Mouse (Mus musculus) midbrain, embryonic 15.5 days (tissue): ENCODE results near the gene Srrt. TPM values are rescaled to one million over a fixed set of nuclear protein-coding genes. Genes with fewer than 3 reads are reported as not detected.
A peak's percentile ranks its signal among the peaks of the same experiment; 100 is the strongest.

ENCODE experiments used
- ATAC-seq: fragments of 200-750 bp; cut with Nextera tagmentation; replicated peaks from 2 replicates; pipeline ENCODE4 v1.8.0; 2017; ENCODE audit warnings: moderate TSS enrichment
- H3K27ac ChIP-seq: fragments of 300-500 bp; sonication (generic); 2 replicates; pipeline ENCODE4 v1.5.1; 2015; ENCODE audit warnings: mild to moderate bottlenecking, inconsistent platforms
- H3K27me3 ChIP-seq: fragments of 300-500 bp; sonication (generic); replicated peaks from 2 replicates; pipeline ENCODE4 v1.6.1; 2015; ENCODE audit warnings: inconsistent platforms
- H3K36me3 ChIP-seq: fragments of 300-500 bp; sonication (generic); replicated peaks from 2 replicates; pipeline ENCODE4 v1.6.1; 2015; ENCODE audit warnings: inconsistent platforms
- H3K4me1 ChIP-seq: fragments of 300-500 bp; sonication (generic); 2 replicates; pipeline ENCODE4 v1.6.1; 2015; ENCODE audit warnings: inconsistent platforms
- H3K4me2 ChIP-seq: fragments of 300-500 bp; sonication (generic); 2 replicates; pipeline ENCODE4 v1.6.1; 2015; ENCODE audit warnings: inconsistent platforms, mild to moderate bottlenecking, moderate library complexity
- H3K4me3 ChIP-seq: fragments of 300-500 bp; sonication (generic); 2 replicates; pipeline ENCODE4 v1.5.1; 2015; ENCODE audit warnings: mild to moderate bottlenecking, inconsistent platforms
- H3K9ac ChIP-seq: fragments of 300-500 bp; sonication (generic); 2 replicates; pipeline ENCODE4 v1.6.1; 2015; ENCODE audit warnings: mild to moderate bottlenecking, inconsistent platforms
- H3K9me3 ChIP-seq: fragments of 300-500 bp; sonication (generic); 2 replicates; pipeline ENCODE4 v1.6.1; 2016; ENCODE audit warnings: inconsistent platforms
- WGBS: fragments of 180-500 bp; shearing (Covaris S2); methylation state at CpG from one replicate; pipeline ENCODE4 v1.1.7; 2015; ENCODE audit warnings: mixed read lengths; 5-methylcytosine and 5-hydroxymethylcytosine counted together
- polyA plus RNA-seq: library from polyadenylated mRNA; unstranded; fragments of >200 nt; fragmentation: Nextera tagmentation; extraction: Ambion mirVana; gene quantifications from 2 replicates; pipeline ENCODE4 v1.2.1, GENCODE M21; 2015

Gene Srrt
- polyA plus RNA-seq, 1 experiment from 2014 or later: 106 TPM

GRCm38 (mm10) chr5:137346388-137346787, 38.9 kb upstream of the Srrt start:
- Histone ChIP-seq H3K27me3 (peaks cover 16% of the 10 kb centered on the region; the same call in 1 of the 2 replicates), H3K4me3 (no peak overlapping the region), H3K4me1 (peaks cover 27% of the 10 kb centered on the region), H3K36me3 (no peaks in the 10 kb centered on the region), H3K9me3 (no peaks in the 10 kb centered on the region), H3K4me2 (no peak overlapping the region), H3K27ac (no peak overlapping the region), H3K9ac (no peak overlapping the region)
- ATAC-seq: no peak
- WGBS: 83% methylated on average over 1 of the region's 1 CpGs

GRCm38 (mm10) chr5:137345821-137346220, 38.3 kb upstream of the Srrt start:
- H3K4me1 ChIP-seq: peaks cover 25% of the 10 kb centered on the region
- 20% methylated on average over 9 of the region's 9 CpGs for WGBS
- no peak for ATAC-seq
- H3K4me3 ChIP-seq: no peak overlapping the region
- H3K9ac ChIP-seq: no peak overlapping the region
- H3K27ac ChIP-seq: no peak overlapping the region
- no peaks in the 10 kb centered on the region for H3K9me3 ChIP-seq
- H3K27me3 ChIP-seq: peaks cover 16% of the 10 kb centered on the region; the same call in 1 of the 2 replicates
- H3K36me3 ChIP-seq: no peaks in the 10 kb centered on the region
- no peak overlapping the region for H3K4me2 ChIP-seq

- H3K9ac ChIP-seq: no peak overlapping the region
- H3K4me1 ChIP-seq: peaks cover 19% of the 10 kb centered on the region
- H3K9me3 ChIP-seq: no peaks in the 10 kb centered on the region
- no peak for ATAC-seq
- no peak overlapping the region for H3K27ac ChIP-seq
- H3K4me3 ChIP-seq: no peak overlapping the region
- H3K4me2 ChIP-seq: no peak overlapping the region
- no peaks in the 10 kb centered on the region for H3K36me3 ChIP-seq
- 0 out of 2 replicates have a peak, but pooled peaks cover 5% of the 10 kb centered on the region for H3K27me3 ChIP-seq
These were observed 36.4 kb upstream of the Srrt start for GRCm38 (mm10) chr5:137343869-137344268.

- H3K4me2 ChIP-seq: no peak overlapping the region
- H3K9me3 ChIP-seq: no peaks in the 10 kb centered on the region
- ATAC-seq: no peak
- H3K27ac ChIP-seq: no peak overlapping the region
- no peaks in the 10 kb centered on the region for H3K36me3 ChIP-seq
- 0 out of 2 replicates have a peak, but pooled peaks cover 2% of the 10 kb centered on the region for H3K27me3 ChIP-seq
- H3K4me3 ChIP-seq: no peak overlapping the region
- no peak overlapping the region for H3K9ac ChIP-seq
- peaks cover 18% of the 10 kb centered on the region for H3K4me1 ChIP-seq
- 95% methylated on average over 5 of the region's 5 CpGs for WGBS
These were observed 35.9 kb upstream of the Srrt start for GRCm38 (mm10) chr5:137343412-137343811.

GRCm38 (mm10) chr5:137342407-137343012, 35.0 kb upstream of the Srrt start:
- H3K4me3 ChIP-seq: no peak overlapping the region
- ATAC-seq: no peak
- no peak overlapping the region for H3K27ac ChIP-seq
- 80% methylated on average over 7 of the region's 7 CpGs for WGBS
- no peaks in the 10 kb centered on the region for H3K9me3 ChIP-seq
- no peak overlapping the region for H3K4me2 ChIP-seq
- H3K36me3 ChIP-seq: no peaks in the 10 kb centered on the region
- H3K4me1 ChIP-seq: peaks cover 19% of the 10 kb centered on the region
- H3K9ac ChIP-seq: no peak overlapping the region
- H3K27me3 ChIP-seq: no peaks in the 10 kb centered on the region

GRCm38 (mm10) chr5:137340222-137340621, 32.7 kb upstream of the Srrt start:
- 81% methylated on average over 6 of the region's 6 CpGs for WGBS
- H3K4me3 ChIP-seq: 0 out of 2 replicates have a peak overlapping the region, but pooled peaks have one; percentile 45
- H3K4me2 ChIP-seq: peak overlapping the region; percentile 85
- H3K27ac ChIP-seq: peak overlapping the region; percentile 82
- no peaks in the 10 kb centered on the region for H3K9me3 ChIP-seq
- no peak for ATAC-seq
- no peaks in the 10 kb centered on the region for H3K36me3 ChIP-seq
- H3K4me1 ChIP-seq: peaks cover 20% of the 10 kb centered on the region
- H3K9ac ChIP-seq: 0 out of 2 replicates have a peak overlapping the region, but pooled peaks have one; percentile 53
- H3K27me3 ChIP-seq: no peaks in the 10 kb centered on the region

- Histone ChIP-seq H3K4me3 (peak overlapping the region; percentile 45), H3K36me3 (no peaks in the 10 kb centered on the region), H3K4me2 (peak overlapping the region; percentile 85), H3K9ac (peak overlapping the region; percentile 53), H3K27me3 (no peaks in the 10 kb centered on the region), H3K9me3 (no peaks in the 10 kb centered on the region), H3K4me1 (peaks cover 20% of the 10 kb centered on the region), H3K27ac (peak overlapping the region; percentile 82)
- peak; percentile 60 for ATAC-seq
- WGBS: 8% methylated on average over 22 of the region's 22 CpGs
These were observed 32.0 kb upstream of the Srrt start for GRCm38 (mm10) chr5:137339290-137339979.

- no peaks in the 10 kb centered on the region for H3K27me3 ChIP-seq
- H3K4me3 ChIP-seq: peak overlapping the region; percentile 45
- peak; percentile 12 for ATAC-seq
- peak overlapping the region; percentile 85 for H3K4me2 ChIP-seq
- H3K9ac ChIP-seq: peak overlapping the region; percentile 53
- peak overlapping the region; percentile 82 for H3K27ac ChIP-seq
- H3K4me1 ChIP-seq: peaks cover 20% of the 10 kb centered on the region
- H3K36me3 ChIP-seq: no peaks in the 10 kb centered on the region
- under 1% methylated on average over 11 of the region's 11 CpGs for WGBS
- no peaks in the 10 kb centered on the region for H3K9me3 ChIP-seq
These were observed 31.3 kb upstream of the Srrt start for GRCm38 (mm10) chr5:137338663-137339289.

GRCm38 (mm10) chr5:137338256-137338655, 30.8 kb upstream of the Srrt start:
- Histone ChIP-seq H3K27me3 (no peaks in the 10 kb centered on the region), H3K9ac (peak overlapping the region; percentile 53), H3K4me3 (peak overlapping the region; percentile 45), H3K4me1 (peaks cover 20% of the 10 kb centered on the region), H3K27ac (peak overlapping the region; percentile 82), H3K4me2 (peak overlapping the region; percentile 85), H3K36me3 (no peaks in the 10 kb centered on the region), H3K9me3 (no peaks in the 10 kb centered on the region)
- WGBS: 0% methylated on average over 19 of the region's 19 CpGs
- ATAC-seq: peak; percentile 78

GRCm38 (mm10) chr5:137337190-137337589, 29.7 kb upstream of the Srrt start:
- H3K27me3 ChIP-seq: no peaks in the 10 kb centered on the region
- H3K4me1 ChIP-seq: peaks cover 30% of the 10 kb centered on the region
- H3K4me2 ChIP-seq: no peak overlapping the region
- H3K4me3 ChIP-seq: no peak overlapping the region
- H3K9me3 ChIP-seq: no peaks in the 10 kb centered on the region
- no peak overlapping the region for H3K27ac ChIP-seq
- no peaks in the 10 kb centered on the region for H3K36me3 ChIP-seq
- ATAC-seq: no peak
- 54% methylated on average over 8 of the region's 8 CpGs for WGBS
- no peak overlapping the region for H3K9ac ChIP-seq

GRCm38 (mm10) chr5:137335066-137335465, 27.6 kb upstream of the Srrt start:
- Histone ChIP-seq H3K4me3 (no peak overlapping the region), H3K27ac (no peak overlapping the region), H3K27me3 (no peaks in the 10 kb centered on the region), H3K9ac (no peak overlapping the region), H3K9me3 (no peaks in the 10 kb centered on the region), H3K4me1 (peaks cover 34% of the 10 kb centered on the region), H3K4me2 (no peak overlapping the region), H3K36me3 (0 out of 2 replicates have a peak, but pooled peaks cover under 1% of the 10 kb centered on the region)
- ATAC-seq: no peak
- WGBS: 62% methylated on average over 6 of the region's 6 CpGs

- Histone ChIP-seq H3K27me3 (no peaks in the 10 kb centered on the region), H3K9ac (no peak overlapping the region), H3K9me3 (no peaks in the 10 kb centered on the region), H3K4me1 (peaks cover 28% of the 10 kb centered on the region), H3K4me3 (peak overlapping the region; percentile 77), H3K27ac (peak overlapping the region; percentile 82; the same call in 1 of the 2 replicates), H3K36me3 (0 out of 2 replicates have a peak, but pooled peaks cover 4% of the 10 kb centered on the region), H3K4me2 (peak overlapping the region; percentile 91; the same call in 1 of the 2 replicates)
- 54% methylated on average over 10 of the region's 10 CpGs for WGBS
- ATAC-seq: no peak
These were observed 26.8 kb upstream of the Srrt start for GRCm38 (mm10) chr5:137334317-137334716.
